ENCODE assay signal across 10 mouse cellular contexts in the genomic region with DNA sequence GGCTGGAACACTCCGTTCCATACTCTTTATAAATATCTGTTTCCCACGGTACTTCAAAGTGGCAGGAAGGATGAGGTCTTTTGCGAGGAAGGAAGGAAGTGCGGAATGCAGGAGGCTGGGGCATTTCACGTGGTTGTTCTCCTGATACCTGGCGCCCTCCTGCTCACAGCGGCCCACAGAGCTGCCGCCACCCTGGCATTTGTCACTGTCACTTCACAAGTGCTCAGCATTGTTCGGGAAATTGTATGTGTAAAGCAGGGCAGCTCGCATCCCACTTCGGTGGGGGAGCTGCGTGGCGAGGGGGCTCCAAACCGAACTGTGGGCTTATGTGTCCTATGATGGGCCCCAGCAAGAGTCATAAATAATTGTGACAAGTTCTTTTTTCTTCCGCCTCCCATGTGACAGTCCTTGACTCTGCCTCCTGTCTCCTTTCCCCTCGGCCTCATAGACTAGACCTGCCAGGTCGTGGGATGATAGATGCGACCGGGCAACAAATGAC.
DNase-seq lines count a peak whose midpoint lies in the region; ATAC-seq and TF ChIP-seq lines count a peak whose summit lies in the region.
"Had no signal": no experiment of that assay in that cellular context is flagged by ENCODE, and none has a peak within 500 bp of the region (broad histone marks: within the 10 kb centered on the region; RNA-seq: fewer than 3 reads in every experiment).

No protein-coding gene starts in this region.

- DNase-seq in heart, adult 2 months: peak; percentile 6 to 18
- no peak for DNase-seq in heart, postnatal 14 days
- DNase-seq in kidney, postnatal 0 days (ENCODE audit: low spot score): peak; percentile 53
- no peak for DNase-seq in Muller cell, postnatal 12 days (ENCODE audit: inconsistent ontology term)
- no peak for DNase-seq in right cerebral cortex, adult 2 months (ENCODE audit: low spot score in 2 of 2)

- no peak for TF ChIP-seq EP300 in heart, adult 2 months (IDR thresholded peaks at IDR 0.05; ENCODE audit: insufficient read depth, low read depth, low read length)

- no peaks in the 10 kb centered on the region for H3K4me1 ChIP-seq in heart, adult 2 months (ENCODE audit: control insufficient read depth, insufficient read depth, low read length)
- H3K4me1 ChIP-seq in heart, embryonic 16.5 days (ENCODE audit: control insufficient read depth, insufficient read depth, low read length): peaks cover 13% of the 10 kb centered on the region
- H3K4me1 ChIP-seq in kidney, postnatal 0 days (replicated peaks; ENCODE audit: insufficient read depth, low read length): no peaks in the 10 kb centered on the region
- H3K4me1 ChIP-seq in neural tube, embryonic 12.5 days: peaks cover 12% of the 10 kb centered on the region
- H3K4me1 ChIP-seq: embryonic facial prominence, embryonic 13.5 days had no signal

- TF ChIP-seq CTCF in heart, adult 2 months (IDR thresholded peaks at IDR 0.05): no peak
- no peak for TF ChIP-seq CTCF in kidney, postnatal 0 days (IDR thresholded peaks at IDR 0.05; ENCODE audit: low read depth)

- TF ChIP-seq POLR2A in heart, adult 2 months (IDR thresholded peaks at IDR 0.05; ENCODE audit: insufficient read depth, low read depth, low read length): no peak

- no peaks in the 10 kb centered on the region for H3K27me3 ChIP-seq in heart, adult 2 months (ENCODE audit: control insufficient read depth, insufficient read depth, low read length)
- no peaks in the 10 kb centered on the region for H3K27me3 ChIP-seq in heart, embryonic 16.5 days (ENCODE audit: control insufficient read depth, insufficient read depth, low read length)
- no peaks in the 10 kb centered on the region for H3K27me3 ChIP-seq in kidney, postnatal 0 days (ENCODE audit: insufficient read depth, low read length)
- H3K27me3 ChIP-seq in neural tube, embryonic 12.5 days (replicated peaks): no peaks in the 10 kb centered on the region
- H3K27me3 ChIP-seq: embryonic facial prominence, embryonic 13.5 days had no signal

- 18% methylated on average over 19 of the region's 19 CpGs for WGBS in heart, adult 2 months
- 14% methylated on average over 19 of the region's 19 CpGs for WGBS in heart, embryonic 16.5 days
- 20% methylated on average over 19 of the region's 19 CpGs for WGBS in kidney, postnatal 0 days
- 40% methylated on average over 19 of the region's 19 CpGs for WGBS in neural tube, embryonic 12.5 days

- no peak overlapping the region for H3K4me3 ChIP-seq in heart, adult 2 months
- H3K4me3 ChIP-seq in heart, embryonic 16.5 days (ENCODE audit: low read length): peak overlapping the region; percentile 32
- no peak overlapping the region for H3K4me3 ChIP-seq in kidney, postnatal 0 days (replicated peaks; ENCODE audit: low read depth, low read length)
- no peak overlapping the region for H3K4me3 ChIP-seq in neural tube, embryonic 12.5 days
- H3K4me3 ChIP-seq: embryonic facial prominence, embryonic 13.5 days had no signal

- H3K27ac ChIP-seq in heart, adult 2 months: no peak overlapping the region
- H3K27ac ChIP-seq in heart, embryonic 16.5 days (ENCODE audit: low read length): no peak overlapping the region; the same call in 1 of the 2 replicates
- no peak overlapping the region for H3K27ac ChIP-seq in kidney, postnatal 0 days
- no peak overlapping the region for H3K27ac ChIP-seq in neural tube, embryonic 12.5 days
- H3K27ac ChIP-seq: embryonic facial prominence, embryonic 13.5 days; liver, embryonic 14.5 days had no signal

- H3K9me3 ChIP-seq in heart, embryonic 16.5 days (replicated peaks; ENCODE audit: control insufficient read depth, low read length): no peaks in the 10 kb centered on the region
- no peaks in the 10 kb centered on the region for H3K9me3 ChIP-seq in kidney, postnatal 0 days (replicated peaks; ENCODE audit: low read length)
- no peaks in the 10 kb centered on the region for H3K9me3 ChIP-seq in neural tube, embryonic 12.5 days
- H3K9me3 ChIP-seq: embryonic facial prominence, embryonic 13.5 days had no signal

- no peak overlapping the region for H3K9ac ChIP-seq in heart, adult 2 months (ENCODE audit: low read depth, low read length)
- H3K9ac ChIP-seq in heart, embryonic 16.5 days (ENCODE audit: low read length): 0 out of 2 replicates have a peak overlapping the region, but pooled peaks have one; percentile 29
- no peak overlapping the region for H3K9ac ChIP-seq in kidney, postnatal 0 days (ENCODE audit: low read depth, low read length)
- no peak overlapping the region for H3K9ac ChIP-seq in neural tube, embryonic 12.5 days
- H3K9ac ChIP-seq: embryonic facial prominence, embryonic 13.5 days; liver, embryonic 14.5 days had no signal

- H3K4me2 ChIP-seq in heart, embryonic 16.5 days (ENCODE audit: low read depth, low read length): peak overlapping the region; percentile 60
- peak overlapping the region; percentile 19 for H3K4me2 ChIP-seq in kidney, postnatal 0 days (ENCODE audit: low read length)
- H3K4me2 ChIP-seq in neural tube, embryonic 12.5 days (replicated peaks): 0 out of 2 replicates have a peak overlapping the region, but pooled peaks have one; percentile 19
- H3K4me2 ChIP-seq: embryonic facial prominence, embryonic 13.5 days had no signal

- peak; percentile 49; the same call in 1 of the 2 replicates for ATAC-seq in heart, embryonic 16.5 days (replicated peaks; ENCODE audit: extremely low read depth, insufficient read depth, low FRiP score)
- no peak for ATAC-seq in kidney, postnatal 0 days (replicated peaks; ENCODE audit: low FRiP score, low read depth)
- ATAC-seq in neural tube, embryonic 12.5 days (ENCODE audit: low FRiP score, low read depth): no peak
- ATAC-seq in CD4-positive, CD25-positive, alpha-beta regulatory T cell, adult 4 months: no peak

- no peaks in the 10 kb centered on the region for H3K36me3 ChIP-seq in heart, adult 2 months (ENCODE audit: control insufficient read depth, insufficient read depth, low read length)
- no peaks in the 10 kb centered on the region for H3K36me3 ChIP-seq in heart, embryonic 16.5 days (ENCODE audit: control insufficient read depth, insufficient read depth)
- no peaks in the 10 kb centered on the region for H3K36me3 ChIP-seq in kidney, postnatal 0 days (ENCODE audit: insufficient read depth, low read length)
- H3K36me3 ChIP-seq in neural tube, embryonic 12.5 days: no peaks in the 10 kb centered on the region
- H3K36me3 ChIP-seq: embryonic facial prominence, embryonic 13.5 days had no signal

- intact Hi-C loops in heart, adult 2 months (cut with DNase I): no loop called here
- intact Hi-C loops in heart, postnatal 14 days (cut with DNase I): no loop called here

- no peaks in the 10 kb centered on the region for H3K79me2 ChIP-seq in heart, adult 2 months (replicated peaks; ENCODE audit: control insufficient read depth, insufficient read depth, low read length)

Comparison
In these comparisons a context has a peak if more than half of its experiments do, and no peak if none do; other contexts are left out.
1. DNase-seq: peak in heart, adult 2 months (2 of 2) and kidney, postnatal 0 days (single experiment); none in heart, postnatal 14 days (0 of 2), Muller cell, postnatal 12 days (single experiment) and right cerebral cortex, adult 2 months (0 of 2).
2. Peak in every context shown above with its lines, with median percentiles within 50 percentile points of each other: H3K4me2 ChIP-seq.